Mouse (Mus musculus): Measurements from ENCODE around the gene Ormdl2.

Gene Ormdl2

GRCm38 (mm10) chr10:128803361-128803760 lies 18.1 kb downstream of the Ormdl2 start:
- no peak for DNase-seq

- DNase-seq, result peak; percentile 11
Measured at GRCm38 (mm10) chr10:128802956-128803355, 18.5 kb downstream of the Ormdl2 start.

GRCm38 (mm10) chr10:128801981-128802495 lies 19.4 kb downstream of the Ormdl2 start:
- peak; percentile 14 for DNase-seq

- DNase-seq, result no peak
Measured at GRCm38 (mm10) chr10:128798676-128799075, 22.8 kb downstream of the Ormdl2 start.

GRCm38 (mm10) chr10:128795581-128795980 lies 25.9 kb downstream of the Ormdl2 start:
- DNase-seq, result no peak

GRCm38 (mm10) chr10:128794391-128794790 lies 27.1 kb downstream of the Ormdl2 start:
- DNase-seq, result no peak

GRCm38 (mm10) chr10:128793258-128793657 lies 28.2 kb downstream of the Ormdl2 start:
- no peak for DNase-seq

- DNase-seq, result no peak
Measured at GRCm38 (mm10) chr10:128792041-128792440, 29.4 kb downstream of the Ormdl2 start.

GRCm38 (mm10) chr10:128790398-128791124 lies 30.9 kb downstream of the Ormdl2 start, which contains the start of gene Mmp19:
TSS of gene Mmp19 (plus strand) at chr10:128790910.
- DNase-seq, result no peak

GRCm38 (mm10) chr10:128780200-128780599 lies 41.2 kb downstream of the Ormdl2 start:
- no peak for DNase-seq

GRCm38 (mm10) chr10:128779011-128779795 lies 42.2 kb downstream of the Ormdl2 start:
- no peak for DNase-seq

- DNase-seq, result no peak
Measured at GRCm38 (mm10) chr10:128778441-128778840, 43.0 kb downstream of the Ormdl2 start.

GRCm38 (mm10) chr10:128773685-128774084 lies 47.8 kb downstream of the Ormdl2 start:
- no peak for DNase-seq

GRCm38 (mm10) chr10:128772895-128773294 lies 48.5 kb downstream of the Ormdl2 start:
- no peak for DNase-seq
